Mouse (Mus musculus) cerebellum, adult 11-12 months (tissue): ENCODE measurements around the gene Slc7a6.
A peak's percentile ranks its signal among the peaks of the same experiment; 100 is the strongest.

Experiments
- DNase-seq: peaks from one replicate; pipeline ENCODE4 v3.0.0; 2022

Slc7a6 gene

GRCm38 (mm10) chr8:106140769-106141168 is 27.9 kb upstream of the Slc7a6 start:
- peak; percentile 64 for DNase-seq

- DNase-seq, result no peak
Observed at GRCm38 (mm10) chr8:106145331-106145730, 23.3 kb upstream of the Slc7a6 start.

- no peak for DNase-seq
Observed at GRCm38 (mm10) chr8:106146014-106146413, 22.6 kb upstream of the Slc7a6 start.

GRCm38 (mm10) chr8:106147868-106148565 is 20.6 kb upstream of the Slc7a6 start:
- DNase-seq, result no peak

GRCm38 (mm10) chr8:106149025-106149424 is 19.6 kb upstream of the Slc7a6 start:
- no peak for DNase-seq

- peak; percentile 89 for DNase-seq
Observed at GRCm38 (mm10) chr8:106149801-106150652, 18.6 kb upstream of the Slc7a6 start, which contains the start of gene Pla2g15. TSS of gene Pla2g15 (plus strand) at chr8:106150399.

- DNase-seq, result no peak
Observed at GRCm38 (mm10) chr8:106150653-106151000, 18.0 kb upstream of the Slc7a6 start.

GRCm38 (mm10) chr8:106151041-106151440 is 17.6 kb upstream of the Slc7a6 start:
- DNase-seq, result no peak

GRCm38 (mm10) chr8:106152876-106153275 is 15.8 kb upstream of the Slc7a6 start:
- DNase-seq, result no peak

- DNase-seq, result no peak
Observed at GRCm38 (mm10) chr8:106157419-106157818, 11.2 kb upstream of the Slc7a6 start.

- no peak for DNase-seq
Observed at GRCm38 (mm10) chr8:106158381-106158780, 10.3 kb upstream of the Slc7a6 start.

- no peak for DNase-seq
Observed at GRCm38 (mm10) chr8:106159876-106160275, 8.8 kb upstream of the Slc7a6 start.

- no peak for DNase-seq
Observed at GRCm38 (mm10) chr8:106163251-106163650, 5.4 kb upstream of the Slc7a6 start.

- DNase-seq, result peak; percentile 62
Observed at GRCm38 (mm10) chr8:106165460-106165859, 3.2 kb upstream of the Slc7a6 start.

- peak; percentile 52 for DNase-seq
Observed at GRCm38 (mm10) chr8:106169017-106169933, 618 bp downstream of the Slc7a6 start.

- DNase-seq, result no peak
Observed at GRCm38 (mm10) chr8:106169934-106170480, 1.4 kb downstream of the Slc7a6 start.

GRCm38 (mm10) chr8:106173566-106173965 is 4.9 kb downstream of the Slc7a6 start:
- DNase-seq, result no peak

GRCm38 (mm10) chr8:106176891-106177290 is 8.2 kb downstream of the Slc7a6 start:
- DNase-seq, result no peak

- no peak for DNase-seq
Observed at GRCm38 (mm10) chr8:106177594-106177993, 8.9 kb downstream of the Slc7a6 start.

GRCm38 (mm10) chr8:106178428-106178827 is 9.8 kb downstream of the Slc7a6 start:
- DNase-seq, result no peak

GRCm38 (mm10) chr8:106185628-106186270 is 17.1 kb downstream of the Slc7a6 start:
- DNase-seq, result peak; percentile 38

GRCm38 (mm10) chr8:106186394-106186793 is 17.7 kb downstream of the Slc7a6 start:
- no peak for DNase-seq
